Mouse (Mus musculus) sigmoid colon, adult 10 weeks (tissue): ENCODE results near the gene Rnf185. TPM values are rescaled to one million over a fixed set of nuclear protein-coding genes. Genes with fewer than 3 reads are reported as not detected.

Source experiments
- polyA plus RNA-seq: library from polyadenylated mRNA; stranded (reverse); fragments of 350-450 nt; fragmentation: Illumina TruSeq; extraction: RNeasy Lipid Tissue Mini Kit (QIAGEN cat#74804); gene quantifications from one replicate; pipeline ENCODE4 v1.2.3, GENCODE M21; 2014; ENCODE audit warnings: low read depth, low replicate concordance

Gene Rnf185
- polyA plus RNA-seq: 29.1 TPM

DNA sequence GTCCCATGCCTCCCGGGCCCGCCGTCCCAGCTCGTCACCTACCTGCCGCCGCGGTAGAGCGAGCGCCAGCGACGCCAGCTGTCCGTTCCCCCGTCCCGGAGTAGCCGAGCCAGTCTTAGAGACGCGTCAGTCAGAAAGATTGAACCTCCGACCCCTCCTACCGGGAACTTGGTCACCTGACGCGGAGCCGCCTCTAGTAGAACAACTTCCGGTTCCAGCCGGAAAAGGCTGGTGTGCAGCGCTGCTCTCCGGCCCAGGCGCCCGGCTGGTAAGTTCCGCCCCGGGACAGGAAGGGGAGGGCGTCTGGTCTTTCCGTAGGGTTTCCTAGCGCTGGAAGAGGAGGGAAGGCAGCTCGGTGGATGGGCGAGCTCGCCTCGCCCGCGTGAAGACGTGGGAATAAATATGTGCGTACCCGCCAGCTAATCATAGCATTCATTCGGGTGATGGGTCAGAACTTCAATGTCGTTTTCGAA is at the start of gene Rnf185:
Rnf185 (minus strand) TSS at position 197 of the 473 bp plus-strand sequence.

DNA sequence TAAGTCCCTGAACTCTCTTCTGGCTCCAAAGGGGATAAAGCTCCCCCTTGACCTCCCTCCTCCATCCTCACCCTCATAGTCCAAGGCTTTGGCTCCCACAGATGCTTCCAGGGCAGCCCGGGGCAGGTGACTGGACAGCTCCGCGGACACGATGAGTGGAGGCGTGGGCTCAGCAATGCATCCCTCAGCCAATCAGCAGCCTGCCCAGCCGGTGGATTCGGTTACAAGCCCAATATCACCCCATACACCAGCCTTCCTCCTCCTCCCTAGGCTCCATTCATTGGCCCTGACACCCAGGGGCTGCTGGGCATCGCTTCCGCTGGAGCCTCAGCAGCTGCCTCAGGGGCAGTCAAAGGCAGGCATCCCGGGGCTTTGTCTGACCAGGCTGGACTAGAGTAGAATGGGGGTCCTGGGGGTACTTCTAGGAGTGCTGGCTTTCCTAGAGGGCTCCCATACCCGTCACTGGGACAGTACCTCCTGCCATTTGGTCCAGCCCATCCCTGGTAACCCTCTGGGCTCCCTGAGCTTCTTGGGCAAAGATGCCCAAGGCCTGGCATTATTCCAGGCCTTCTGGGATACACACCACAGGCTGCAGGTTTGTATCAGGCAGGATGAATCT is 35.9 kb upstream of the Rnf185 start, which contains the start of gene Pla2g3:
Pla2g3 (plus strand) TSS at position 333 of the 619 bp plus-strand sequence.

GRCm38 (mm10) chr11:3408997-3409732 is 43.0 kb downstream of the Rnf185 start, which contains the start of gene Limk2:
Gene Limk2, minus strand, starts transcription at chr11:3409189.

Other genes with a start within 250 kb of the Rnf185 start
- 84.9 TPM for gene Eif4enif1, start 250.0 kb downstream of the Rnf185 start, polyA plus RNA-seq
- gene Drg1, start 185.9 kb downstream of the Rnf185 start, polyA plus RNA-seq: 149 TPM
- 8.0 TPM for gene Patz1, start 163.5 kb downstream of the Rnf185 start, polyA plus RNA-seq
- gene Pik3ip1, start 122.0 kb downstream of the Rnf185 start, polyA plus RNA-seq: 2.7 TPM
- 72.4 TPM for gene Limk2, start 43.2 kb downstream of the Rnf185 start, polyA plus RNA-seq
- gene Pla2g3, start 35.9 kb upstream of the Rnf185 start, polyA plus RNA-seq: 2.9 TPM
- 13.2 TPM for gene Inpp5j, start 52.5 kb upstream of the Rnf185 start, polyA plus RNA-seq
- 6.2 TPM for gene Selenom, start 62.3 kb upstream of the Rnf185 start, polyA plus RNA-seq
- 0.82 TPM for gene Smtn, start 88.2 kb upstream of the Rnf185 start, polyA plus RNA-seq
- gene Morc2a, start 196.8 kb upstream of the Rnf185 start, polyA plus RNA-seq: 19.6 TPM